Mouse (Mus musculus) A20 (cell line): ENCODE measurements around the gene Pou2f1.
A peak's percentile ranks its signal among the peaks of the same experiment; 100 is the strongest.

ENCODE experiments used
- DNase-seq: peaks from one replicate; pipeline ENCODE4 v3.0.0-alpha.2; 2011; ENCODE audit warnings: low read depth, low spot score

The Pou2f1 gene

GRCm38 (mm10) chr1:165882146-165882900, 120.2 kb downstream of the Pou2f1 start:
- peak; percentile 87 for DNase-seq

GRCm38 (mm10) chr1:165878751-165879150, 123.7 kb downstream of the Pou2f1 start:
- no peak for DNase-seq

- DNase-seq = no peak
Measured at GRCm38 (mm10) chr1:165875520-165876284, 126.8 kb downstream of the Pou2f1 start.

GRCm38 (mm10) chr1:165874645-165875044, 127.8 kb downstream of the Pou2f1 start:
- DNase-seq = no peak

GRCm38 (mm10) chr1:165868659-165869058, 133.8 kb downstream of the Pou2f1 start:
- DNase-seq = no peak

- peak; percentile 48 for DNase-seq
Measured at GRCm38 (mm10) chr1:165866630-165867280, 135.7 kb downstream of the Pou2f1 start.

GRCm38 (mm10) chr1:165864864-165865795, 137.3 kb downstream of the Pou2f1 start:
- no peak for DNase-seq

GRCm38 (mm10) chr1:165862059-165862458, 140.4 kb downstream of the Pou2f1 start:
- no peak for DNase-seq

GRCm38 (mm10) chr1:165861235-165861609, 141.3 kb downstream of the Pou2f1 start:
- DNase-seq = no peak

- DNase-seq = no peak
Measured at GRCm38 (mm10) chr1:165860373-165861234, 141.9 kb downstream of the Pou2f1 start.

- DNase-seq = peak; percentile 40
Measured at GRCm38 (mm10) chr1:165858356-165858755, 144.1 kb downstream of the Pou2f1 start.

GRCm38 (mm10) chr1:165857279-165857678, 145.2 kb downstream of the Pou2f1 start:
- DNase-seq = no peak

- DNase-seq = no peak
Measured at GRCm38 (mm10) chr1:165855759-165856545, 146.5 kb downstream of the Pou2f1 start.

- DNase-seq = peak; percentile 82
Measured at GRCm38 (mm10) chr1:165853729-165854420, 148.6 kb downstream of the Pou2f1 start.

- DNase-seq = no peak
Measured at GRCm38 (mm10) chr1:165853131-165853721, 149.3 kb downstream of the Pou2f1 start.

GRCm38 (mm10) chr1:165852131-165852530, 150.3 kb downstream of the Pou2f1 start:
- DNase-seq = no peak

GRCm38 (mm10) chr1:165849458-165850445, 152.7 kb downstream of the Pou2f1 start:
- DNase-seq = no peak
